Mouse (Mus musculus) bone marrow macrophage, adult 2 months (primary cell): ENCODE results near the gene Nrxn1.

Experiments
- CTCF ChIP-seq: IDR thresholded peaks from 2 replicates; pipeline ENCODE4 v1.5.1; 2012; ENCODE audit warnings: low read depth, mild to moderate bottlenecking, low read length, moderate library complexity
- POLR2A ChIP-seq: IDR thresholded peaks from 2 replicates; pipeline ENCODE4 v1.6.1; 2012; ENCODE audit warnings: mild to moderate bottlenecking, low read depth, low read length, borderline replicate concordance

DNA sequence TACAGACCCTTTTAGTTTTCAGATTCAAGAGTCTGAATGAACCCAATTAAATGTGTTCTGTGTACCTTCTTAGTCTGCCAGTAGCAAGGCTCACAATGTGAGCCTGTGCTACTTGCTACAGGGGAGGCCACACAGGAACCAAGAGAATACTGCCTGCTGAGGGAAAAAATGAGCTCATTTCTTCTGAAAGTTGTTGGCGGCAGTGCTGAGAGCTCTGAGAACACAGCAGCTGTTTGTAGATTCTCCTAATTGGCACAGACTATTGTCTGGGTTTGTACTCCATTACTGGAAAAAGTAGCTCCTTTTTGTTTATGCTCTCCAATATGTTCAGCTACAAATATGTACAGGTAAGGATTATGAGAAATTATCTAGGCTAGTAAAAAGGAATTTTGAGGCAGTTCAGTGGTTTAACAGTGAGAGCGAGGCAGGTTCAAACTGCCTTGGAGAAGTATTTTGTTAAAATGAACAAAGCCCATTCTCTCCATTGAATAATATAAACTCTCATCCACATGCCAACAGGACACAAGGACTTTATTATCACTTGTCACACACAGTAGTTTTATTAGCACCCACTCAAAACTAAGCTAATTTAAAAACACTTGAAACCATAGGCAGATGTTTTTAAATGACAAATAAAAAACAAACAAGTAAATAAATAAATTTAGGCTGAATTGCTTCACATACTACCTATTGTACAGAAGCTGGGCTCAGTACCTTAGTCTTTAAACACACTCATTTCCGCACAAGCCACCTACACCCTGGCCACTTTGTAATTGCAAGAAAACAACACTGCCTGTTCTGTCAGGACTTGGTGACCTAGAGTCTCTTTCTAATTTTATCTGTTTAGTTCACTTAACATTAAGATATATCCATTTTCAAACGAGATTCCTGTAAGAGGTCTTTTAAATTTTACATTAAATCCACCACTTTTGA lies 200.3 kb downstream of the Nrxn1 start:
- TF ChIP-seq CTCF = no peak
- no peak for TF ChIP-seq POLR2A
